ENCODE assay signal across 26 mouse cellular contexts in genomic region chr4:98215218-98215617, GRCm38 (mm10).
DNase-seq lines count a peak whose midpoint lies in the region; ATAC-seq lines count a peak whose summit lies in the region.
"Had no signal": no experiment of that assay in that cellular context is flagged by ENCODE, and none has a peak within 500 bp of the region (broad histone marks: within the 10 kb centered on the region; RNA-seq: fewer than 3 reads in every experiment).

No protein-coding gene starts in this region.

- DNase-seq in cerebellum, postnatal 25 days, result peak; percentile 10 to 43
- no peak for DNase-seq in cerebellum, adult 11 months
- peak; percentile 75 for DNase-seq in spleen, adult 12 weeks (ENCODE audit: low spot score)
- no peak for DNase-seq in spleen, adult 18-20 months
- DNase-seq in spleen, postnatal 14 days (ENCODE audit: low spot score in 2 of 2), result peak; percentile 22 to 30
- DNase-seq in gastrocnemius, postnatal 25 days, result no peak
- DNase-seq: adrenal gland, adult 2 months; adrenal gland, postnatal 36 days; cerebellum, adult 9-11 months; gastrocnemius, postnatal 14 days; heart, adult 18-20 months; heart, postnatal 4 days; kidney, adult 8-10 months; kidney, postnatal 10 days; lung, adult 18-20 months; midbrain, embryonic 14.5 days had no signal

- H3K4me2 ChIP-seq in kidney, embryonic 16.5 days (replicated peaks; ENCODE audit: low read depth, low read length), result no peak overlapping the region
- H3K4me2 ChIP-seq: embryonic facial prominence, embryonic 15.5 days; heart, embryonic 11.5 days; hindbrain, embryonic 13.5 days; limb, embryonic 13.5 days; liver, embryonic 12.5 days had no signal

- H3K4me1 ChIP-seq in kidney, embryonic 16.5 days (ENCODE audit: insufficient read depth, low read length), result no peaks in the 10 kb centered on the region
- H3K4me1 ChIP-seq: embryonic facial prominence, embryonic 10.5 days; embryonic facial prominence, embryonic 15.5 days; hindbrain, embryonic 13.5 days; limb, embryonic 13.5 days; liver, embryonic 12.5 days had no signal

- no peak overlapping the region for H3K4me3 ChIP-seq in kidney, embryonic 16.5 days (ENCODE audit: low read length)
- H3K4me3 ChIP-seq: embryonic facial prominence, embryonic 10.5 days; embryonic facial prominence, embryonic 15.5 days; hindbrain, embryonic 13.5 days; limb, embryonic 13.5 days; liver, embryonic 12.5 days had no signal

- H3K9ac ChIP-seq in kidney, embryonic 16.5 days (replicated peaks; ENCODE audit: low read length), result no peak overlapping the region
- H3K9ac ChIP-seq: embryonic facial prominence, embryonic 15.5 days; hindbrain, embryonic 13.5 days; limb, embryonic 13.5 days; liver, embryonic 12.5 days had no signal

- no peaks in the 10 kb centered on the region for H3K36me3 ChIP-seq in kidney, embryonic 16.5 days (ENCODE audit: insufficient read depth, low read length)
- H3K36me3 ChIP-seq: embryonic facial prominence, embryonic 10.5 days; embryonic facial prominence, embryonic 15.5 days; hindbrain, embryonic 13.5 days; limb, embryonic 13.5 days; liver, embryonic 12.5 days had no signal

- H3K27ac ChIP-seq in kidney, embryonic 16.5 days (ENCODE audit: low read length), result no peak overlapping the region
- H3K27ac ChIP-seq: embryonic facial prominence, embryonic 10.5 days; embryonic facial prominence, embryonic 15.5 days; hindbrain, embryonic 13.5 days; limb, embryonic 13.5 days; liver, embryonic 12.5 days had no signal

- WGBS in kidney, embryonic 16.5 days, result 88% methylated on average over 5 of the region's 5 CpGs

- ATAC-seq in kidney, embryonic 16.5 days (ENCODE audit: low FRiP score, low TSS enrichment), result no peak
- ATAC-seq: activated CD4-positive, CD25-positive, alpha-beta regulatory T cell, adult 4 months; intestine, embryonic 16.5 days; liver, embryonic 12.5 days; lung, postnatal 0 days had no signal

- no peaks in the 10 kb centered on the region for H3K27me3 ChIP-seq in kidney, embryonic 16.5 days (ENCODE audit: insufficient read depth, low read length)
- H3K27me3 ChIP-seq: embryonic facial prominence, embryonic 15.5 days; hindbrain, embryonic 13.5 days; limb, embryonic 13.5 days; liver, embryonic 12.5 days had no signal

- 0 out of 2 replicates have a peak, but pooled peaks cover 2% of the 10 kb centered on the region for H3K9me3 ChIP-seq in kidney, embryonic 16.5 days (ENCODE audit: low read length)
- H3K9me3 ChIP-seq: embryonic facial prominence, embryonic 10.5 days; embryonic facial prominence, embryonic 15.5 days; hindbrain, embryonic 13.5 days; limb, embryonic 13.5 days; liver, embryonic 12.5 days had no signal

Comparison
In these comparisons a context has a peak if more than half of its experiments do, and no peak if none do; other contexts are left out.
1. DNase-seq: peak in cerebellum, postnatal 25 days (2 of 2), spleen, adult 12 weeks (single experiment) and spleen, postnatal 14 days (2 of 2); none in cerebellum, adult 11 months (single experiment), spleen, adult 18-20 months (0 of 2) and gastrocnemius, postnatal 25 days (single experiment).